Comparison of ENCODE assay signal across 24 mouse cellular contexts in genomic region chr2:120106397-120106973, GRCm38 (mm10). TPM values are rescaled to one million over a fixed set of nuclear protein-coding genes. Genes with fewer than 3 reads are reported as not detected.
DNase-seq lines count a peak whose midpoint lies in the region; ATAC-seq and TF ChIP-seq lines count a peak whose summit lies in the region.
"Had no signal": no experiment of that assay in that cellular context is flagged by ENCODE, and none has a peak within 500 bp of the region (broad histone marks: within the 10 kb centered on the region; RNA-seq: fewer than 3 reads in every experiment).

No protein-coding gene starts in this region.

- peaks cover 22 to 58% of the 10 kb centered on the region in 2 experiments for H3K4me1 ChIP-seq in heart, embryonic 14.5 days (ENCODE audit: control insufficient read depth in 2 of 2, insufficient read depth in 2 of 2, low read length in 2 of 2)
- H3K4me1 ChIP-seq in spleen, adult 2 months (ENCODE audit: control insufficient read depth, insufficient read depth, insufficient read length), result peaks cover 16% of the 10 kb centered on the region; the same call in 1 of the 2 replicates

- H3K27me3 ChIP-seq in heart, embryonic 14.5 days (ENCODE audit: control insufficient read depth, insufficient read depth, low read length), result no peaks in the 10 kb centered on the region
- H3K27me3 ChIP-seq in spleen, adult 2 months (ENCODE audit: control insufficient read depth, insufficient read depth, low read length), result no peaks in the 10 kb centered on the region
- H3K27me3 ChIP-seq: embryonic facial prominence, embryonic 12.5 days; limb, embryonic 15.5 days had no signal

- H3K4me3 ChIP-seq in gastrocnemius, adult 2 months, result no peak overlapping the region
- no peak overlapping the region for H3K4me3 ChIP-seq in heart, embryonic 14.5 days (ENCODE audit: control insufficient read depth in 1 of 2, insufficient read depth in 1 of 2, low read depth in 1 of 2, low read length in 2 of 2)
- no peak overlapping the region for H3K4me3 ChIP-seq in spleen, adult 2 months (ENCODE audit: extremely low read depth, insufficient read depth, insufficient read length)
- H3K4me3 ChIP-seq: embryonic facial prominence, embryonic 12.5 days; erythroblast, embryonic 14.5 days; limb, embryonic 15.5 days had no signal

- H3K4me2 ChIP-seq in heart, embryonic 14.5 days (ENCODE audit: low read length), result no peak overlapping the region
- H3K4me2 ChIP-seq: embryonic facial prominence, embryonic 12.5 days; limb, embryonic 15.5 days; midbrain, embryonic 11.5 days had no signal

- peaks cover 17% of the 10 kb centered on the region for H3K36me3 ChIP-seq in heart, embryonic 14.5 days (ENCODE audit: control insufficient read depth, insufficient read depth, low read length)
- peaks cover 3% of the 10 kb centered on the region; the same call in 1 of the 2 replicates for H3K36me3 ChIP-seq in spleen, adult 2 months (ENCODE audit: control insufficient read depth, insufficient read depth, low read length)
- H3K36me3 ChIP-seq: embryonic facial prominence, embryonic 12.5 days; limb, embryonic 15.5 days had no signal

- peak overlapping the region; percentile 49 for H3K27ac ChIP-seq in gastrocnemius, adult 2 months
- H3K27ac ChIP-seq in heart, embryonic 14.5 days (replicated peaks in 1 of 2; ENCODE audit: control insufficient read depth in 1 of 2, insufficient read depth in 1 of 2, low read depth in 2 of 2, low read length in 2 of 2), result peak overlapping the region; percentile 73 to 83
- H3K27ac ChIP-seq in spleen, adult 2 months (ENCODE audit: insufficient read depth, low read length), result peak overlapping the region; percentile 51
- H3K27ac ChIP-seq: embryonic facial prominence, embryonic 12.5 days; limb, embryonic 15.5 days; macrophage had no signal

- DNase-seq in gastrocnemius, adult 2 months, result no peak
- DNase-seq in gastrocnemius, postnatal 4 days (ENCODE audit: low spot score in 2 of 2), result no peak
- DNase-seq in heart, postnatal 14 days, result no peak
- peak in 1 of 2 experiments; percentile 47 for DNase-seq in spleen, adult 2 months (ENCODE audit: low read depth in 1 of 2, low spot score in 2 of 2)
- no peak for DNase-seq in spleen, postnatal 10 days (ENCODE audit: low spot score in 2 of 2)
- DNase-seq in cerebellum, postnatal 10 days, result no peak
- no peak for DNase-seq in right cerebral cortex, postnatal 10 days (ENCODE audit: low spot score in 2 of 2)
- DNase-seq: adrenal gland, postnatal 14 days; cerebellum, adult 9-11 months; gastrocnemius, postnatal 14 days; kidney, adult 9 months; kidney, postnatal 36 days; retina, postnatal 1 day; thymus, postnatal 14 days had no signal

- no peak for TF ChIP-seq POLR2A in spleen, adult 2 months (IDR thresholded peaks at IDR 0.05; ENCODE audit: low read depth, low read length)

- no peak overlapping the region for H3K9ac ChIP-seq in heart, embryonic 14.5 days (ENCODE audit: low read length)
- H3K9ac ChIP-seq: embryonic facial prominence, embryonic 12.5 days; limb, embryonic 15.5 days had no signal

- peak; percentile 37; the same call in 1 of the 2 replicates for ATAC-seq in heart, embryonic 14.5 days (ENCODE audit: insufficient number of reproducible peaks, insufficient read depth, low FRiP score, low read depth)
- ATAC-seq: activated CD4-positive, CD25-positive, alpha-beta regulatory T cell, adult 4 months; CD4-positive, CD25-positive, alpha-beta regulatory T cell, adult 4 months; forebrain, embryonic 14.5 days had no signal

- intact Hi-C loops in gastrocnemius, adult 2 months (cut with DNase I), result no loop called here
- intact Hi-C loops in heart, postnatal 14 days (cut with DNase I), result no loop called here

- no peaks in the 10 kb centered on the region for H3K9me3 ChIP-seq in heart, embryonic 14.5 days (ENCODE audit: control insufficient read depth, low read length)
- H3K9me3 ChIP-seq: embryonic facial prominence, embryonic 12.5 days; G1E; limb, embryonic 15.5 days had no signal

- TF ChIP-seq CTCF in gastrocnemius, adult 2 months (IDR thresholded peaks at IDR 0.05), result no peak
- TF ChIP-seq CTCF in spleen, adult 2 months (IDR thresholded peaks at IDR 0.05; ENCODE audit: extremely low read depth, insufficient read depth, insufficient read length, insufficient replicate concordance), result no peak

- 38% methylated on average over 8 of the region's 8 CpGs for WGBS in heart, embryonic 14.5 days
- 54% methylated on average over 8 of the region's 8 CpGs for WGBS in spleen, adult 2 months

RNA-seq across cellular contexts. Expression of gene Ehd4, which starts 47.9 kb away (rescaled TPM):
- total RNA-seq in gastrocnemius, adult 2 months (2021), result 10 to 100 TPM; 19.5 to 31.7 TPM
- 100 to 1,000 TPM; 166 to 179 TPM for total RNA-seq in gastrocnemius, postnatal 4 days (2021)
- polyA plus RNA-seq in heart, embryonic 14.5 days (2014; fragmentation: Nextera tagmentation; extraction: Ambion mirVana), result 141 and 152 TPM in 2 replicates
- 100 to 1,000 TPM; 439 to 440 TPM for total RNA-seq in heart, postnatal 14 days (2021)
- 32.0 and 35.4 TPM in 2 replicates for polyA plus RNA-seq in spleen, adult 2 months (2012; rRNA removed)

Comparison
In these comparisons a context has a peak if more than half of its experiments do, and no peak if none do; other contexts are left out.
1. RNA of gene Ehd4, which starts 47.9 kb away (total RNA-seq): 439 to 440 TPM in heart, postnatal 14 days and 166 to 179 TPM in gastrocnemius, postnatal 4 days; 19.5 to 31.7 TPM in gastrocnemius, adult 2 months; every median in the first group is over 4 times any median in the second.
2. Peak in every context shown above with its lines, with median percentiles within 50 percentile points of each other: H3K27ac ChIP-seq.